Mouse (Mus musculus): ENCODE data around the gene Napa.

DNA sequence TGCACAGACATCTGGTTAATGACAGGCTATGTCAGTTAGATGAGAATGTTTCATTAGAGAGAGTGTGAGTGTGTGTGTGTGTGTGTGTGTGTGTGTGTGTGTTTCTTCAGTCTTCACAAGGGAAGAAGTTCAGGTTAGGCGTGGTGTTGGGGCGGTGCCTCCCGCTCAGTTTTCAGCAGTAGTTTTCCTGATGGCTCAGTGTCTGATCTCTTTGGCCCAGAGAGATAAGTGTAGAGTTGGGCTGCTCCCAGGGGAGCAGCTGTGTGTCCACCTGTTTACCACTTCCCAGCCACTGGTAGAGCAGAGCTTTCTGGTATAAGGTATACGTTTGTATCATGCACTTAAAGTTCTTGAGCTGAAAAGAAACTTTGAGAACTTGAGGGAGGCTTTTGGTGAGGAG, 1.6 kb downstream of the Napa start:
- no peak for TF ChIP-seq CTCF (IDR thresholded peaks at IDR 0.05; ENCODE audit: low read depth, low read length)
- TF ChIP-seq POLR2A (IDR thresholded peaks at IDR 0.05; ENCODE audit: insufficient read depth, low read length): no peak

All from ES-Bruce4 (cell line).